Mouse (Mus musculus) embryo, embryonic 10.5 days (tissue): ENCODE results near the gene Cnksr3.

Experiments used
- DNase-seq: peaks from one replicate; pipeline ENCODE4 v3.0.0-alpha.2; 2015; ENCODE audit warnings: low spot score

Gene Cnksr3

GRCm38 (mm10) chr10:7211696-7212482 is at the start of gene Cnksr3:
Cnksr3 (minus strand) TSS chr10:7212237.
- DNase-seq: peak; percentile 97

GRCm38 (mm10) chr10:7260166-7261108 is 48.4 kb upstream of the Cnksr3 start:
- peak; percentile 29 for DNase-seq

DNA sequence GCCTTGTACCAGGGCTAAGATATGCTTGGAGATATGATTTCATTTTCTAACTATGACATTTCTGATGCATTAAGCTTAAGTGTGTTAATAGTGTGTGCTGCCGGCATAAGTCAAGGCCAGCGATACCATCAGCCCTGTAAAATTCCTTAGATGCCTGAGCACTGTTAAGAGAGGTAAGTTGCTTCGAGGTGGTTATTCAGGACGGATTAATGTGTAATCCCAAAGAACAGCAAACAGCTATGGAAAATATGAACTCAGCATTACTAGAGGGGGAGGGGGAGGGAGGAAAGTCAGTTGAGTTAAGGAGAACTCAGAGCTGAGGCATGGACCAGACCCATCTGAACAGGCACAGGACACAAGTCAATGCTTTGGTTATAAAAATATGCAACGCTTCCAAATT is 46.6 kb upstream of the Cnksr3 start:
- no peak for DNase-seq

DNA sequence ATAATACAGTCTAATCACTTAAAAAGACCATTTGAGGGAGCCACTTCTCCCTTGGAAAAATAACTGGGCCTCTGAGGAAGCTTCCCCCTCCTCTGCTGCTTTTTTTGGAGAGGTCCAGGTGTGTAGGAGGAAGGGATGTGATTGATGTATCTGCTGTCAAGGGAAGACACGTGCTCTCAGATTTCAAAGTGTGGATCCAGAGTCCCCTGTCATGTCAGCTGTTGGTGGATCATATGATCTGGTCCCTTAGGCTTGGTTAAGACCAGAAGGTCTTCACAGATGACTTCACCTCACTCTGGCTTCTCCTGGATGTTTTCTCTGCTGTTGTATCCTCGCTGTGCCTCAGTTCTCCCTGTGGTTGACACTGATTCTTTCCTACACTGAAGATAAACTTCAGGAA is 38.4 kb upstream of the Cnksr3 start:
- no peak for DNase-seq

- DNase-seq: no peak
Observed at GRCm38 (mm10) chr10:7234601-7235000, 22.6 kb upstream of the Cnksr3 start.

DNA sequence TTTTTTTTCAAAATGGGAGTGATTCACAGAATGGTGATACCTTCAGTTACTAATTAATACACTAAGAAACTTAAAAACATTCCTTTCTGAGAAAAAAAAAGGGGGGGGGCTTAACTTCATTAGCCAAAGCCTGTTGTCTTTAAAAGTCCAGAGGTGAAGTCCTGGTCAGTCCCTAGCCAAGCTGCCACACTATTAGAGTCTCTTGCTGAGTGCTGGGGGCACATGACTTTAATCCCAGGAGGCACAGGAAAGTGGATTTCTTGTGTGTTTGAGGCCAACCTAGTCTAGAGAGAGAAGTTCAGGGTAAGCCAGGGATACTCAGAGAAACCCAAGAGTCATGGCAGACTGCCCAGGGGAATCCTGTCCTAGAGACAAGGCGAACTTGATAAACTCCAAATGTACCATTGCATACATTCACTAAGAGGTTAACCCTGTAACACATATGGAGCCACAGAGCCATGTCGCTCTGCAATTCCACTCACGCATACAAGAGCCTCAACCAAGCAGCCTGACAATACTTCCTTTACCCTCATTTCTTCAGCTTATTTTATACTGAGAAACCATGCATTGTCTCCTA is 5.6 kb upstream of the Cnksr3 start:
- no peak for DNase-seq

DNA sequence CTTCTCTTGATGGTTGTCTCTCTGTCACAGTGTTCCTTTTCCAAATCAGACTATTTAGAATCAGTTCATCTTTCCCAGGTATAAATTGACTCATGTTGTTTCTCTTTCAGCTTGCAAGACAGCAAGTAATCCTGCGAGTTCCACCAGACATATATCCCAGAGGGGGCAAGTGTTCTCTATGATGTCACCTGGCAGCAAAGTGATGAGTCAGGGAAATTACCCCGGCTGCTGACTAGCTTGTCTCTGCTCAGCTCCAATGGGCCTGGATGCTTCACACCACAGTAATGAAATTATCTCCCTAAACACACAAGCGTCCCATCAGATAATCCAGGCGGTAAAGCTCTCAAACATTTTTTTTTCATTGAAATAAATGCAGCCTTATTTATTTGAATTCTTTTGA is 2.7 kb upstream of the Cnksr3 start:
- DNase-seq: no peak

GRCm38 (mm10) chr10:7213066-7213630 is 1.1 kb upstream of the Cnksr3 start:
- peak; percentile 64 for DNase-seq

- no peak for DNase-seq
Observed at GRCm38 (mm10) chr10:7212537-7212936, 500 bp upstream of the Cnksr3 start.

DNA sequence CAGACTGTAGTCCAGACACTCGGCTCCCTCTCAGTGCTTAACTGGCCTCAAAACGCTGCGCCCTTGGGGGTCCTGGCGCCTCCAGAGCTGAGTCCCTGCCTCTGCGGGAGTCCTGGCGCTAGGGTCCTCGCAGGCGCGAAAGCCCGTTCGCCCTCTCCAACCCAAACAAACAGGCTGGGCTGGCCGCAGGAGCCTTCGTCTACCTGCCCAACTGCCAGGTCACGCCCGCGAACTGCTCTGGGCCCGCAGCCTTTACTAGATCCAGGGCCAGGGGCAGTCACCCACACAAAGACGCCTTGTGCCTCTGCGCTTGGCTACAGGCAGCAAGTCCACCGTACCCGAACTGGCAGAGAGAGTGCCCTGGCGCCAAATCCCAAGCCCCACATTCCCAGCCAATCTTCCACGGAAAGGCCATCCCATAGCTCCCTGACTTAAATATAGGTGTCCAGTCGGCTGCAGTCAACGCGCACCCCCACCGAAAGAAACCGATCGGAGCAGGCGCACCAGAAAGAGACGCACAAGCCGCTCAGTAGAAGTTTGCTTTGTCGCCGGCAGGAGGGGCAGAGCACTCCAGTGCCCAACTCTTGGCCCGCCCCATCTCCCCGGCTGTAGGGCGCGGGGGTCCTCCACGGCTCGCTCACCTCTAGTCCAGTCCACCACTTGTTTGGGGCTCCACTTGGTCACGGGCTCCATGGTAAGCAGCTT is 894 bp downstream of the Cnksr3 start:
- peak; percentile 88 for DNase-seq

DNA sequence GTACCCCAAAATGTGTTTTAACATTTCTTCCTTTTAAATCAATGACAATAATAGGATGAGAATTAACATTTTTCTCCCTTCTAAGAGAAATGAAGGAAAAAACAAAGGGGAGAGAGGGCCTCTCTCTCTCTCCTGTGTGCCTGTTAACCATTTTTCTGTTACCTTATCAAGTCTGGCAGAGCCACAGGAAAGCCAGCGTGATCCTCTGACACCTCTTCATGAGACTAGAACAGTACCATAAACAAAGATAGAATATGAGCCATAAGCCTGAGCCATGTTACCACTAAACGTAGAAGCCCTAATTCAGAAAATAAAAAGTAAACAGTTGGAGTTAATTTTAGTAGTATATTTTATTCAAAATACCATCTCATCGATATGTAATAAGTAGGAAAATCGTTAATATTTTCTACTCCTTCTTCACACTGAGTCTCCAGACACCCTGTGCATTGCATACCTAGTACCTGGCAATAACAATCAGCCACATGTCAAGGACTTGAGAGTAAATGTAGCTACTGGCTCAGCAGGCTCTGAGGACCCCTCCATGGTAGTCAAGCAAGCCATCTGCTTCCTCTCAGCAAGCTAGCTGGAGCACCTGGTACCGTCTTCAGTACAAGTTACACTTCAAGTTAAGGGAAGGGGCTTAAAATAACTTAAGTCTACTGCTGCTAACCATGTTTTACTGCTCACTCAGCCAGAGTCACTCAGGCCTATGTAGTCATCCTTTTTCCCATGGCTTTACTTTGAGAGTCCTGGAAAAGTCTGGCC is 2.2 kb downstream of the Cnksr3 start:
- no peak for DNase-seq

GRCm38 (mm10) chr10:7208859-7209441 is 3.1 kb downstream of the Cnksr3 start:
- no peak for DNase-seq

GRCm38 (mm10) chr10:7207301-7207700 is 4.7 kb downstream of the Cnksr3 start:
- DNase-seq: no peak

- no peak for DNase-seq
Observed at GRCm38 (mm10) chr10:7206571-7206970, 5.5 kb downstream of the Cnksr3 start.

DNA sequence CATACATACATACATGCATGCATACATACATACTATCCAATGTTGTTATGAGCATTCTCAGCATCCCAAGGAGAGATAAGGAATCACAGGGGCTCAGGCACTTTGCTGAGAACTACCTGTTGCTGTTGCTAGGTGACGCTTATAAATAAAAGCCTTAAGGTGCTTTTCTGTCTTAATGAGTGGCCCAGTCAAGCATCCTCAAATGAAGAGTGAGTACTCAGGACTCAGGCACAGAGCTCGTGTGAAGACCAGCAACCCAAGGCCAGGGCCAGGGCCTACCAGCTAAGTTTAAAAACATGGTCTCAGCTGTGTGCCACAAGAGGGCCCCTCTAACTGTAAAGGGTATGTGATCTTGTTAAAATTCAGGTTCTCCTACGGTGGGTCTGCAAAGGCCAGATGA is 6.5 kb downstream of the Cnksr3 start:
- DNase-seq: no peak

- DNase-seq: no peak
Observed at GRCm38 (mm10) chr10:7204953-7205352, 7.1 kb downstream of the Cnksr3 start.

- no peak for DNase-seq
Observed at GRCm38 (mm10) chr10:7202576-7202975, 9.5 kb downstream of the Cnksr3 start.

DNA sequence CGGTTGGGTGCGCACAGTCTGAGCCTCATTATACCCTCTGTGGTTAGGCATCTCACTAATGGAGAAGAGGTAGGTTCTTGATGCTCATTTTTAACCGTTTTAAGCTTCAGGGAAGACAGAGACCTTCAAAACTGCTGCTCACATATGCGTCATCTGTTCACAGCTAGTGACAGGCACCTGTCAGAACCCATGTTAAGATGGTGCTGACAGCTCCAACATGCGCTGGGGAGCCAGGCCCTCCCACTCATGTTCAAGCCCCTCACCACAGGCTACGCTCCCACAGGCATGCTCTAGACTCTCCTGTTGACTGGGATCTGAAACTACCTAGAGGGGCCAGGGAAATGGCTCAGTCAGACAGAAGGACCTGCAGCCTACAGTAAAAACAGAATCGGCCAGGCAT is 11.4 kb downstream of the Cnksr3 start:
- no peak for DNase-seq

- no peak for DNase-seq
Observed at GRCm38 (mm10) chr10:7198201-7198600, 13.8 kb downstream of the Cnksr3 start.

DNA sequence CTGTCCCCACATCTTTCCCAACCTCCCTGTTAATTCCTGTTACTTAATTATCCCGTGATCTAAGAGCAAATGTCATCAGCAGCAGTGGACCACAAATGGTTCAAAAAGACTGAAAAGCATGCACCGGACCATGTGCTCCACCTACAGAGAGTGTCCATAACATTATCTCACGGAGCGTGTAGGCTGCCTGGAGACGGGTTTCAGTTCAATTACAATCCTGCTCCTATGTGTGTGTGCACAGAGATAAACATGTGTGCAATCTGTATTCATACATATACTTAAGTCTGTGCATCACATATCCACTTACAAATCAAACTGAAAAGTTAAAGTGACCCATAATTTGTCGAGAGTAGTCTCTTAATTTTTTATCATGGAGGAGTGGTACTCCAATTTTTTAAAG is 14.3 kb downstream of the Cnksr3 start:
- no peak for DNase-seq
